Mouse (Mus musculus): ENCODE measurements around the gene Entpd7. TPM values are rescaled to one million over a fixed set of nuclear protein-coding genes. Genes with fewer than 3 reads are reported as not detected.

Gene Entpd7
- polyA plus RNA-seq, 1 experiment = 1.2 TPM

DNA sequence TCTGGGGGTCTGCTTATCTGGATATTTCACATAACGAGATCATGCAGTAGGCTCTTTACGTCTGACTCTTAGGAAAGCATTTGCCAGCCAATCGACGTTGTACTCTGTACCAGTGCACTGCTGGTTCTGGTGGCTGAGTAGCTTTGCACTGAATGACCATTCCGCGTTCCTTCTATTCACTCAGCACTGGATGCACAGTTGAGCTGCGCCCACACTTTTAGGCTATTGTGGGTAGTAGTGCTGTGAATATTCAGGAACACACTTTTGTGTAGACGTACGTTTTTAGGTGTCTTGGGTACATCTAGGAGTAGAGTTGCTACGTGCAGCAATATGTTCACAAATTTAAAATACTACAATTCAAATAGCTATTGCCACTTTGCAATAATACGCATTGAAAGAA, 30.6 kb downstream of the Entpd7 start:
- 0 out of 2 replicates have a peak, but pooled peaks cover 4% of the 10 kb centered on the region for H3K4me1 ChIP-seq
- no peaks in the 10 kb centered on the region for H3K9me3 ChIP-seq
- TF ChIP-seq FLI1 (IDR thresholded peaks at IDR 0.05; ENCODE audit: low read length) = no peak
- TF ChIP-seq GATA1 (IDR thresholded peaks at IDR 0.05; ENCODE audit: borderline replicate concordance, low read length) = no peak
- no peak overlapping the region for H3K4me3 ChIP-seq (replicated peaks)
- no peaks in the 10 kb centered on the region for H3K27me3 ChIP-seq (replicated peaks)
- H3K36me3 ChIP-seq (replicated peaks; ENCODE audit: low read length) = peaks cover 89% of the 10 kb centered on the region

DNA sequence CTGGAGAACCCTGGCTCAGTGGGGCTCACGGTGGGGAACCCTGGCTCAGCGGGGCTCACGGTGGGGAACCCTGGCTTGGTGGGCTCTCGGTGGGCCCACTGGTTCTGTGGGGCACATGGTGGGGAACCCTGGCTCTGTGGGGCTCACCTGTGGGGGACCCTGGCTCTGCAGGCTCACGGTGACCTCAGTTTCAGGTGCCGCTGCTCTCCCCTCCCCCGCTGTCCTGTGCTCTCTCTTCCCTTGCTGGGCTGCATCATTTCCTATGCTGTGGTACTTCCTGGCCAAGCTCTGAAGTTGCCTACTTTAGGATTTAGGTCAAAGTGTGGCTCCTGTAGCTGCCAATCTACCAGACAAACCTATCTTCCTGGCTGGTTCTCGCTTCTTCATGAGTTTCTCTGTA, 33.4 kb downstream of the Entpd7 start:
- peaks cover 96% of the 10 kb centered on the region for H3K36me3 ChIP-seq (replicated peaks; ENCODE audit: low read length)
- H3K4me1 ChIP-seq = 0 out of 2 replicates have a peak, but pooled peaks cover 7% of the 10 kb centered on the region
- no peaks in the 10 kb centered on the region for H3K27me3 ChIP-seq (replicated peaks)
- no peak for TF ChIP-seq GATA1 (IDR thresholded peaks at IDR 0.05; ENCODE audit: borderline replicate concordance, low read length)
- no peak for TF ChIP-seq FLI1 (IDR thresholded peaks at IDR 0.05; ENCODE audit: low read length)
- no peak overlapping the region for H3K4me3 ChIP-seq (replicated peaks)
- H3K9me3 ChIP-seq = no peaks in the 10 kb centered on the region

DNA sequence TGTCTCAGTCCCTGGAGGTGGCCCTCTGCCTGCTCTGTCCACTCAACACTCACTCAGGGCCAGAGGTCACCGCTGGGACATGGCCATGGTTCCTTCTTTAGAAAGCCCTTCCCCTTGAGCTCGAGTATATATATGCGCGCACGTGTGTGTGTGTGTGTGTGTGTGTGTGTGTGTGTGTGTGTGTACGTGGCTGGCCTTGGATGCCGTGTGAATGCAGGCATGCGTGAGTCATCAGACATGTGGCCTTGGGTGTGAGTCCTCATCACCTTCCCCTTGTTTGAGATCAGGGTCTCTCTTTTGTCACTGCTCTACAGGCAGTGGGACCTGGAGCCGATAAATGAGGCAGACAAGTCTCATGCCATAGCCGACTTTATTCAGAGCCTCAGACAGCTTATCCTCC, 34.0 kb downstream of the Entpd7 start:
- Histone ChIP-seq H3K9me3 (no peaks in the 10 kb centered on the region), H3K27me3 (replicated peaks) (no peaks in the 10 kb centered on the region), H3K36me3 (replicated peaks; ENCODE audit: low read length) (peaks cover 96% of the 10 kb centered on the region), H3K4me3 (replicated peaks) (no peak overlapping the region), H3K4me1 (0 out of 2 replicates have a peak, but pooled peaks cover 7% of the 10 kb centered on the region)
- TF ChIP-seq GATA1 (IDR thresholded peaks at IDR 0.05; ENCODE audit: borderline replicate concordance, low read length) (no peak), FLI1 (IDR thresholded peaks at IDR 0.05; ENCODE audit: low read length) (no peak)

DNA sequence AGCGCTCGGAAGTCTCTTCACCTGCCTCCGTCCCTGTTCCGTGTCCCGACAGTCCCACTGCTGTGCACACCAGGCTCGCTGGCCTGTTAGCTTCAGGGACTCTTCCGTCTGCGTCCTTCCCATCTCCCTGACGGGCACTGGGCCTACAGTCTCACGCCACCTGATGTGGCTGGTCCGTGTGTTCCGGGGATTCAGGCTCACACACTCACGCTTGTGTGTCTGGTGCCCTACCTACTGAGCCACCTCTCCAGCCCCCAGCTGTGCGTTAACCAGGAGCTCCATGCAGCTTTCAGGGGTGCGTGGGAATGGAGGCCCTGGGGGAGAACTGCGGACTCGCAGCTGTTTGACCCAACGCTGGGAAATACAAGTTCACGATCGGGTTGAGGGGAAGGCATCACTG, 34.7 kb downstream of the Entpd7 start:
- Histone ChIP-seq H3K9me3 (no peaks in the 10 kb centered on the region), H3K27me3 (replicated peaks) (no peaks in the 10 kb centered on the region), H3K36me3 (replicated peaks; ENCODE audit: low read length) (peaks cover 96% of the 10 kb centered on the region), H3K4me3 (replicated peaks) (no peak overlapping the region), H3K4me1 (0 out of 2 replicates have a peak, but pooled peaks cover 7% of the 10 kb centered on the region)
- TF ChIP-seq GATA1 (IDR thresholded peaks at IDR 0.05; ENCODE audit: borderline replicate concordance, low read length) = no peak

DNA sequence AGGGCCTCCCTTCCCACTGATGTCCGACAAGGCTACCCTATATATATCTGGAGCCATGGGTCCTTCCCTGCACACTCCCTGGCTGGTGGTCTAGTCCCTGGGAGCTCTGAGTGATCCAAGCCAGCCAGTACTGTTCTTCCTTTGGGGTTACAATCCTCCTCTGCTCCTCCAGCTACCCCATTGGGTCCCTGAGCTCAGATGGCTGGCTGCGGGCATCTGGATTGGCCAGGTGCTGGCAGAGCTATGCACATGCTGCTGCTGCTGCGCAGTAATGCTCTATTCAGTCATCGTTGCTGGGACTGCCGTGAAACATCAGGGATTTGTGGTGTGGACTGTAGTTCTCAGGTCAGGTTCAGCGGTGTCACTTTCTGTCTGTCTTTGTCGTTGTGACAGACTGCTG, 35.3 kb downstream of the Entpd7 start:
- H3K27me3 ChIP-seq (replicated peaks) = no peaks in the 10 kb centered on the region
- H3K4me3 ChIP-seq (replicated peaks) = no peak overlapping the region
- peaks cover 11% of the 10 kb centered on the region; the same call in 1 of the 2 replicates for H3K4me1 ChIP-seq
- TF ChIP-seq FLI1 (IDR thresholded peaks at IDR 0.05; ENCODE audit: low read length) (no peak), GATA1 (IDR thresholded peaks at IDR 0.05; ENCODE audit: borderline replicate concordance, low read length) (no peak)
- H3K9me3 ChIP-seq = no peaks in the 10 kb centered on the region
- peaks cover 96% of the 10 kb centered on the region for H3K36me3 ChIP-seq (replicated peaks; ENCODE audit: low read length)

DNA sequence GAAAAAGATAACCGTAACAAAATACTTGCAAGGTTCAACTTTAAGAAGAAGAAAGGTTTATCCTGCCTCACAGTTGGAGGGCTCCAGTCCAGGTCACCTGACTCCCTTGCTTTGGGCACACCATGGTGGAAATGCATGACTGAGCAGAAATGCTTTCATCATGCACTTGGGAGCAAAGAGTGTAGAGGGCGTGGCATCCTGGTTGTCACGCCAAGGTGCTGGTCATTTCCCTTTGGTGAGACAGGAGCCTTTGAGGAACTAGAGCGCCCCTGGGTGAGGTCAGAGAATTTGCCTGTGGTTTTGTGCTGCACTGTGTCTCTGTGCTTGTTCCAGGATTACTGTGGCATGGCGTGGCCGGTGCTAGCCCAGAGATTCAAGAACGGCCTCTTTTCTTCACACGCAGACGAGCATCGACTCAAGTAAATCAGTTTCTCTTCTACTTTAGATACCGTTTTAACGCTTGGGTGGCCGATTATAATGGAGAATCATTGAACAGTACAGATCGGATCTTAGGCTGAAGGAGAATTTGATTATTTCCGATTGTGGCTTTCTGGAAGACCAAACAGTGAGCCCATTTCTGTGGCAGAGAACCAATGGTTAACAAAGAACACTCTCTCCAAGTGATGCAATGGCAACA, 37.2 kb downstream of the Entpd7 start:
- H3K9me3 ChIP-seq = no peaks in the 10 kb centered on the region
- peaks cover 11% of the 10 kb centered on the region; the same call in 1 of the 2 replicates for H3K4me1 ChIP-seq
- H3K4me3 ChIP-seq (replicated peaks) = no peak overlapping the region
- no peaks in the 10 kb centered on the region for H3K27me3 ChIP-seq (replicated peaks)
- peaks cover 94% of the 10 kb centered on the region for H3K36me3 ChIP-seq (replicated peaks; ENCODE audit: low read length)
- TF ChIP-seq FLI1 (IDR thresholded peaks at IDR 0.05; ENCODE audit: low read length) (no peak), GATA1 (IDR thresholded peaks at IDR 0.05; ENCODE audit: borderline replicate concordance, low read length) (no peak)

DNA sequence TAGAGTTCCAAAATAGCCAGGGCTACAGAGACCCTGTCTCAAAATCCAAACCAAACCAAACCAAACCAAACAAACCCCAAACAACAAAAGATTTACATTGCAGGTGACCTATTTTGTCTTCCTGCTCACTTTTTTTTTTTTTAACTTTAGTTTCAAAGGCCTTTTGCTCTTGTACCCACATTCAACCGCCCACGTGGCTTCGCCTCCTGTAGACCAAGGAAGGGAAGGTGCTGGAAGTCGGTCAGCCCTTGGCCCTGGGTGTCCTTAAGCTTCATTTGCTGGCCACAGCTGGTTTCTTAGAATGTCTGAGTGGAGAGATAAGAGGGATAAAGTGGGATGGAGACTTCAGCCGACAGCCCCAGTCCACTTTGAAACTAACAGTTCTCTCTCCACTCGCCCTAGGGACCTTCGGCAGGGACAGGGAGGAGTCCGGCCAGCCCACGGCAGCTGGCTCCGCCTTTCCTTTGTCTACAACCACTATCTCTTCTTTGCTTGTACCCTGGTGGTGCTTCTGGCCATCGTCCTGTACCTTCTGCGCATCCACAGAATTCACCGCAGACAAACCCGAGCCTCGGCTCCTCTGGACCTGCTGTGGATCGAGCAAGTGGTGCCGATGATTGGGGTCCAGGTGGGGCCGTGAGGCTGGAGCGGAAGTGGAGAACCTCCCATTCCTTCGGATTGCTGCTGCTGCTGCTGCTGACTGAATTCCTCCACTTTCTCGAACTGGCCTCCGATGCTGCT, 40.0 kb downstream of the Entpd7 start:
- Histone ChIP-seq H3K27me3 (replicated peaks) (no peaks in the 10 kb centered on the region), H3K9me3 (no peaks in the 10 kb centered on the region), H3K4me3 (replicated peaks) (no peak overlapping the region), H3K4me1 (peaks cover 7% of the 10 kb centered on the region; the same call in 1 of the 2 replicates), H3K36me3 (replicated peaks; ENCODE audit: low read length) (peaks cover 89% of the 10 kb centered on the region)
- no peak for TF ChIP-seq GATA1 (IDR thresholded peaks at IDR 0.05; ENCODE audit: borderline replicate concordance, low read length)
- TF ChIP-seq FLI1 (IDR thresholded peaks at IDR 0.05; ENCODE audit: low read length) = no peak

DNA sequence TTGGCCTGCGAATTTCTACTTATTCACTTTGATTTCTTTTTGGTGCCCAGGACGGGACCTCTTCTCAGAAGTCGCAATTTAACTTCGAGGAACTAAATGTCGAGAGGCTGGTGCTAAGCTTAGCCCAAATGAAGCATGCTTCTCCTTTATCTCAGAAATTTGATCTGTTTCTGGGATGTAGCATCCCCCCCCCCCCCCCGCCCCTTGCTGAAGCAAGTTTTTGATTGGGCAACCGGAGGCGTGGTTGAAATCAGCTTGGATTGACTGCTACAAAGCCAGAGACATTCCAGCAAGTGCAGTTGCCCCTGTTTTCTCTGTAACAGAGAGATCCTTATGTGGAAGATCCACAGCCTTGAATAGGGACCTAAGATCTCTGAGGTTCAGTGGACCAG, 40.6 kb downstream of the Entpd7 start:
- H3K27me3 ChIP-seq (replicated peaks) = no peaks in the 10 kb centered on the region
- H3K9me3 ChIP-seq = no peaks in the 10 kb centered on the region
- TF ChIP-seq GATA1 (IDR thresholded peaks at IDR 0.05; ENCODE audit: borderline replicate concordance, low read length) (no peak), FLI1 (IDR thresholded peaks at IDR 0.05; ENCODE audit: low read length) (no peak)
- peaks cover 7% of the 10 kb centered on the region; the same call in 1 of the 2 replicates for H3K4me1 ChIP-seq
- no peak overlapping the region for H3K4me3 ChIP-seq (replicated peaks)
- peaks cover 89% of the 10 kb centered on the region for H3K36me3 ChIP-seq (replicated peaks; ENCODE audit: low read length)

DNA sequence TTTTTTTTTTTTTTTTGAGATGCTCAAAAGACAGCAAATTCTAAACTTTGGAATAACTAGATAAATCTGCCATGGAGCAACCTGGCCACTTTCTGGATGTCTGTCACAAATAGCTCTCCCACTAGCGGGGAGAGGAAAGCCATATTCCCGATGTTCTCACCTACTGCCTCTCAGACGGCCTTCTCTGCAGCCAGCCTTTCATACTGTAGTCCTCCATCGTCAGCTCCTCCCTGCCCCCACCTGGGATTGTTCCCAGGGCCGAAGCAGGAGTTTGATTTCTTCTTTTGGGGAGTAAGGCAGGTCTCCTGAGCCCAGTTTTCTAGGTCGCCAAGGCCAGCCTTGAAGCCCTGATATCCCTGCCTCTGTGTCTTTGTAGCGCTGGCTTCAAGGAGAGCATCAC, 41.7 kb downstream of the Entpd7 start:
- Histone ChIP-seq H3K36me3 (replicated peaks; ENCODE audit: low read length) (peaks cover 88% of the 10 kb centered on the region), H3K4me1 (peaks cover 7% of the 10 kb centered on the region; the same call in 1 of the 2 replicates), H3K27me3 (replicated peaks) (no peaks in the 10 kb centered on the region), H3K9me3 (no peaks in the 10 kb centered on the region), H3K4me3 (replicated peaks) (no peak overlapping the region)
- TF ChIP-seq FLI1 (IDR thresholded peaks at IDR 0.05; ENCODE audit: low read length) = no peak
- no peak for TF ChIP-seq GATA1 (IDR thresholded peaks at IDR 0.05; ENCODE audit: borderline replicate concordance, low read length)

DNA sequence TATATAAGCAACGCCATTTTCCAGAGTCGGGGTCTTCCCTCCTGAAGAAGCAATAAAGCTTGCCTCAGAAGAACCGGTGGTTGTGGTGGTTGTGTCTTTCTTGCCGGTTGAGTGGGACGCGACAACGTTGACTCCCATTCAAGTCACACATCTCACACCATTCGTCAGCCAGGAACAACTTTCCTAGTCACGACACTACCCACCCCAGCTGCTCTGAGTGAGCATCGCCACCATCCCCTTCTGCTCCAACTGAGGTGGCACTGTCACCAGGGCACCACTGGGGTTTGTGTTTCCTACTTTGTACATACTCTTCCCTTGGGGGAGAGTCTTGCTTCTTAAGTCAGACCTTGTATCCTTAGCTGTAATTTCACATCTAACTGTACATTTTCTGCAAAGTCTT, 48.9 kb downstream of the Entpd7 start:
- no peaks in the 10 kb centered on the region for H3K4me1 ChIP-seq
- H3K36me3 ChIP-seq (replicated peaks; ENCODE audit: low read length) = peaks cover 98% of the 10 kb centered on the region
- no peak for TF ChIP-seq FLI1 (IDR thresholded peaks at IDR 0.05; ENCODE audit: low read length)
- no peak for TF ChIP-seq GATA1 (IDR thresholded peaks at IDR 0.05; ENCODE audit: borderline replicate concordance, low read length)
- H3K9me3 ChIP-seq = no peaks in the 10 kb centered on the region
- H3K4me3 ChIP-seq (replicated peaks) = no peak overlapping the region
- no peaks in the 10 kb centered on the region for H3K27me3 ChIP-seq (replicated peaks)
